Mouse (Mus musculus) intestine, embryonic 14.5 days (tissue): ENCODE data around the gene Rnf130. TPM values are rescaled to one million over a fixed set of nuclear protein-coding genes. Genes with fewer than 3 reads are reported as not detected.

ENCODE experiments used
- ATAC-seq: fragments of 200-750 bp; cut with Nextera tagmentation; replicated peaks from 2 replicates; pipeline ENCODE4 v1.8.0; 2017; ENCODE audit warnings: low read depth, moderate number of reproducible peaks, moderate TSS enrichment, moderate library complexity; ENCODE audit not compliant: low FRiP score, low TSS enrichment
- DNase-seq: peaks from one replicate; pipeline ENCODE4 v3.0.0-alpha.2; 2018; ENCODE audit warnings: low spot score
- H3K27ac ChIP-seq: fragments of 300-500 bp; sonication (generic); 2 replicates; pipeline ENCODE4 v1.5.1; 2014; ENCODE audit warnings: low read depth, mild to moderate bottlenecking, control low read depth
- H3K27me3 ChIP-seq: fragments of 300-500 bp; sonication (generic); replicated peaks from 2 replicates; pipeline ENCODE4 v1.6.1; 2014; ENCODE audit warnings: low read length, control low read depth; ENCODE audit not compliant: control insufficient read depth, insufficient read depth
- H3K36me3 ChIP-seq: fragments of 300-500 bp; sonication (generic); 2 replicates; pipeline ENCODE4 v1.6.1; 2014; ENCODE audit warnings: low read length, control low read depth; ENCODE audit not compliant: control insufficient read depth, insufficient read depth
- H3K4me1 ChIP-seq: fragments of 300-500 bp; sonication (generic); replicated peaks from 2 replicates; pipeline ENCODE4 v1.6.1; 2014; ENCODE audit warnings: low read length, control low read depth, mixed read lengths; ENCODE audit not compliant: control insufficient read depth, insufficient read depth
- H3K4me2 ChIP-seq: fragments of 300-500 bp; sonication (generic); 2 replicates; pipeline ENCODE4 v1.6.1; 2014; ENCODE audit warnings: low read length
- H3K4me3 ChIP-seq: fragments of 300-500 bp; sonication (generic); 2 replicates; pipeline ENCODE4 v1.5.1; 2014; ENCODE audit warnings: low read depth, low read length, control low read depth, mixed read lengths
- H3K9ac ChIP-seq: fragments of 300-500 bp; sonication (generic); 2 replicates; pipeline ENCODE4 v1.6.1; 2014; ENCODE audit warnings: mild to moderate bottlenecking, low read length
- H3K9me3 ChIP-seq: fragments of 300-500 bp; sonication (generic); 2 replicates; pipeline ENCODE4 v1.6.1; 2016; ENCODE audit warnings: low read length, control low read depth; ENCODE audit not compliant: control insufficient read depth
- WGBS: fragments of 180-500 bp; shearing (Covaris S2); extraction: QIAGEN DNeasy Blood & Tissue Kit; methylation state at CpG from one replicate; pipeline ENCODE4 v1.1.7; 2014; 5-methylcytosine and 5-hydroxymethylcytosine counted together
- polyA plus RNA-seq: library from polyadenylated mRNA; unstranded; fragments of >200 nt; fragmentation: Nextera tagmentation; extraction: Ambion mirVana; gene quantifications from 2 replicates; pipeline ENCODE4 v1.2.1, GENCODE M21; 2014

Rnf130 gene
- polyA plus RNA-seq, 1 experiment from 2014 or later, result 50.0 TPM

DNA sequence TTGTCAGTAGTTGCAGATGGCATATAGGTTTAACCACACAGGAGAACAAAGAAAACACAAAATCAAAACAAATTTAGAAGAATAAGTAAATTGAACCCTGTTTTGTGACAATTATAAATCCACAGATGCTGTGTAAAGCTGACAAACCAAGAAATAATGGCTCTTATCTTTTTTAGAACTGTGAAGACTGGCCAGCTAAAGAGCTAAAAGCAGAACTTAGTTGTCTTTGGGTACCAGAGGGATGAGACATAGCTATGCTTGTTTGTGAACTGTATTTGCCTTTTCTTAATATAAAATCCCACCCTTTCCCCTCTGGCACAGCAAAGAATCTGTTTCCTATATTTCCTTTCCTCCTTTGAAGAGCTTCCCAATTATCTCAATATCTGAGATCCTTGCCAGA, 9.0 kb downstream of the Rnf130 start:
- DNase-seq, result no peak
- H3K4me2 ChIP-seq, result no peak overlapping the region
- no peak for ATAC-seq
- H3K27me3 ChIP-seq, result no peaks in the 10 kb centered on the region
- no peak overlapping the region for H3K27ac ChIP-seq
- no peak overlapping the region for H3K4me3 ChIP-seq
- no peaks in the 10 kb centered on the region for H3K9me3 ChIP-seq
- H3K36me3 ChIP-seq, result no peaks in the 10 kb centered on the region
- H3K9ac ChIP-seq, result no peak overlapping the region
- H3K4me1 ChIP-seq, result no peaks in the 10 kb centered on the region

DNA sequence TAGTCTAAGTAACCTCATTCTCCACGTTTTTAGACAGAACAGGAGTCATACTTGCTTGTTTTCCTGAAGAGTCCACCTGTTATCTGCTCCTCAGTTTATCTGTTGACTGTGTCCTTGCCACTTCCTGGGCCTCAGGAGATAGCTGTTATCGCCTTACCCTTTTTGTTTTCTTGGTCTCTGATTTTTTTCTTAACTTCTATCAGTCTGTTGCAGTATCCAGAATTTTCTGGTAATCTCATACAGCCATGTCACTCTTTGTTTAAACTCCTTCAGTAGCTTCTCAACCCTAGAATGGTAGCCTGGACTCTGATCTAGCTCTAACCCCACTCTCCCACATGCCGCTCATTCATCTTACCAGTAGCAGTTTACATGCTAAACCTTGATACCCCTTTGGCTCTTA, 10.6 kb downstream of the Rnf130 start:
- no peak for DNase-seq
- Histone ChIP-seq H3K4me1 (no peaks in the 10 kb centered on the region), H3K27ac (no peak overlapping the region), H3K36me3 (no peaks in the 10 kb centered on the region), H3K9me3 (no peaks in the 10 kb centered on the region), H3K4me3 (no peak overlapping the region), H3K9ac (no peak overlapping the region), H3K27me3 (no peaks in the 10 kb centered on the region), H3K4me2 (no peak overlapping the region)
- ATAC-seq, result no peak
- WGBS, result 83% methylated on average over 3 of the region's 3 CpGs

- Histone ChIP-seq H3K36me3 (no peaks in the 10 kb centered on the region), H3K27me3 (no peaks in the 10 kb centered on the region), H3K27ac (no peak overlapping the region), H3K4me2 (no peak overlapping the region), H3K4me3 (no peak overlapping the region), H3K9me3 (no peaks in the 10 kb centered on the region), H3K9ac (no peak overlapping the region), H3K4me1 (no peaks in the 10 kb centered on the region)
- ATAC-seq (no peak), DNase-seq (no peak)
- 87% methylated on average over 4 of the region's 4 CpGs for whole genome bisulfite sequencing
Observed at GRCm38 (mm10) chr11:50036781-50037460, 11.8 kb downstream of the Rnf130 start.

GRCm38 (mm10) chr11:50038757-50039156, 13.6 kb downstream of the Rnf130 start:
- Histone ChIP-seq H3K4me1 (no peaks in the 10 kb centered on the region), H3K27me3 (no peaks in the 10 kb centered on the region), H3K4me2 (no peak overlapping the region), H3K36me3 (no peaks in the 10 kb centered on the region), H3K4me3 (no peak overlapping the region), H3K27ac (no peak overlapping the region), H3K9ac (no peak overlapping the region), H3K9me3 (no peaks in the 10 kb centered on the region)
- DNase-seq (no peak), ATAC-seq (no peak)
- 73% methylated on average over 1 of the region's 1 CpGs for WGBS

- no peak overlapping the region for H3K9ac ChIP-seq
- no peaks in the 10 kb centered on the region for H3K9me3 ChIP-seq
- H3K4me1 ChIP-seq, result no peaks in the 10 kb centered on the region
- no peak overlapping the region for H3K4me3 ChIP-seq
- no peak for ATAC-seq
- no peak overlapping the region for H3K4me2 ChIP-seq
- no peaks in the 10 kb centered on the region for H3K27me3 ChIP-seq
- H3K27ac ChIP-seq, result no peak overlapping the region
- H3K36me3 ChIP-seq, result no peaks in the 10 kb centered on the region
- DNase-seq, result no peak
- WGBS, result 71% methylated on average over 3 of the region's 3 CpGs
Observed at GRCm38 (mm10) chr11:50041148-50041547, 16.0 kb downstream of the Rnf130 start.

DNA sequence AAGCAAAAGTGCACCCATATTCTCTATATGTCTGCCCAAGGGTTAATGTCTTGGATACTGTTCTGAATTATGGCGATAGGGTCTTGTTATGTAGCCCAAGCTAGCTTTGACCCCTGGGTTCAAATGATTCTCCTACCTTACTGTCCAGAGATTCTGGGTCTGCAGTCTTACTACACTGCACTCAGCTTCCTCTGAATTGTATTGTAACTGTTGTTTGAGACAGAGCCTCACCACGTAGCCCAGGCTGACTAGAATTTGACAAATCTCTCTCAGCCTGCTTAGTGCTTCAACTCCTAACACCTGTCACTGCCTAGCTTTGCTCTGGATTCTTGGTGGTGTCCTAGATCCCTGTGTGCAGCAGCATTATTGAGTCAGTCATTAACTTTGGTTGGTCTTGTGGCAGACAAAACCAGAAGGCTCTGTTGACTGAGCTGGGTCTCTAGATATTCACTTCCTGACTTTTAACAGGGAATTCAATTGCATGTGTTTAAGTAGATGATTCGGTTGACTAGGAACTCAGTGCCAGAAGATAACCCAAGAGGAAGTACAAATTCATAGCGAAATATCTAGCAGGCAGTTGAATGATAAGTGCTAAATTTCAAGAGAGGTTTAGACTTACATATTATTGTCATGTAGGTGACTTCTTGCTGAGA, 17.3 kb downstream of the Rnf130 start:
- H3K27me3 ChIP-seq, result no peaks in the 10 kb centered on the region
- H3K9ac ChIP-seq, result no peak overlapping the region
- DNase-seq, result no peak
- H3K4me3 ChIP-seq, result no peak overlapping the region
- no peak for ATAC-seq
- H3K27ac ChIP-seq, result no peak overlapping the region
- H3K4me2 ChIP-seq, result no peak overlapping the region
- 82% methylated on average over 4 of the region's 4 CpGs for WGBS
- no peaks in the 10 kb centered on the region for H3K36me3 ChIP-seq
- H3K9me3 ChIP-seq, result no peaks in the 10 kb centered on the region
- H3K4me1 ChIP-seq, result no peaks in the 10 kb centered on the region

- H3K9me3 ChIP-seq, result no peaks in the 10 kb centered on the region
- H3K4me1 ChIP-seq, result peaks cover 7% of the 10 kb centered on the region
- WGBS, result 87% methylated on average over 4 of the region's 4 CpGs
- H3K27me3 ChIP-seq, result no peaks in the 10 kb centered on the region
- no peak overlapping the region for H3K27ac ChIP-seq
- ATAC-seq (no peak), DNase-seq (no peak)
- H3K9ac ChIP-seq, result no peak overlapping the region
- H3K4me2 ChIP-seq, result no peak overlapping the region
- no peak overlapping the region for H3K4me3 ChIP-seq
- H3K36me3 ChIP-seq, result no peaks in the 10 kb centered on the region
Observed at GRCm38 (mm10) chr11:50044454-50044853, 19.3 kb downstream of the Rnf130 start.

DNA sequence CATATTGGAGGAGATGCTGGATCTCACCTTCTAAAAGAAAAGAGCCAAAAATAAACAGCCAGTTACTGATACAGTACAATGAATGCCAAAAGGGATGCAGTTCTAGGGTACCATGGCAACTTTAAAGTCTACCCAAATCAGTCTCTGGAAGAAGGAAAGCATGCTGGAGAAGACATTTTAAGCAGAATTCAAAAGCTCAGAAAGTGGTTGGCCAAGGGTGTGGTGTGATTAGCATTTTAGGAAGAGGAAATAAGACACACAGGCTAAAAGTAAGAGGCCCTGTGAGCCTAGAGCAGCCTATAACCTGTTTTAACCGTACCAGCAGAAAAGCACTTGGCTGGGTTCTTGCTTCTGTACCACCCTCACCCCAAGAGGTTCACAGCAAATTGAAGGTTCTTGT, 22.5 kb downstream of the Rnf130 start:
- 79% methylated on average over 1 of the region's 1 CpGs for WGBS
- no peak overlapping the region for H3K4me3 ChIP-seq

DNA sequence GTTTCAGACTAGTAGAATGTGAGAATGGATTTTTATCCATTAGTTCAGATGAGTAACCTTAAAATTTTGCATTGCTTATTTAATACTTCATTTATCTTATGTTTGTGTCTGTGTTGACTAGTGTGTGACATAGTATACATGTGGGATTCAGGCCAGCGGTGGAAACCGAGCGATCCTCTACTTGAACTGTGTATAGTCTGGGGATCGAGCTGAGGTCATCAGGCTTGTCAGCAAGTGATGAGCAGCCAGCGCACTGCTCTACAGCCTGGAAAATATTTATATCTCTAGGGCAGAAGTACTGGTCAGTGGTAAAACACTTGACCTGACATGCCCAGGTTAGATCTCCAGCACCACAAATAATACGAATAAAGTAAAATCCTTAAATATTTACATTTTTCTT, 23.0 kb downstream of the Rnf130 start:
- Histone ChIP-seq H3K9ac (no peak overlapping the region), H3K27ac (no peak overlapping the region), H3K4me3 (no peak overlapping the region), H3K4me2 (no peak overlapping the region), H3K36me3 (no peaks in the 10 kb centered on the region), H3K4me1 (peaks cover 7% of the 10 kb centered on the region), H3K27me3 (no peaks in the 10 kb centered on the region), H3K9me3 (no peaks in the 10 kb centered on the region)
- DNase-seq (no peak), ATAC-seq (no peak)
- 38% methylated on average over 6 of the region's 6 CpGs for whole genome bisulfite sequencing

More for the DNA sequence above, 22.5 kb downstream of the Rnf130 start:
- no peak overlapping the region for H3K27ac ChIP-seq
- no peak overlapping the region for H3K9ac ChIP-seq
- H3K9me3 ChIP-seq, result no peaks in the 10 kb centered on the region
- peaks cover 7% of the 10 kb centered on the region for H3K4me1 ChIP-seq
- ATAC-seq (no peak), DNase-seq (no peak)
- H3K36me3 ChIP-seq, result no peaks in the 10 kb centered on the region
- no peaks in the 10 kb centered on the region for H3K27me3 ChIP-seq
- H3K4me2 ChIP-seq, result no peak overlapping the region
